Mouse (Mus musculus) adrenal gland (tissue): ENCODE data around the gene Obp2b.

Experiments
- intact Hi-C: fragments of 180-260 bp; cut with DNase I; formaldehyde crosslinking; loops from one replicate; pipeline ENCODE4 v1.15.1; 2025

Gene Obp2b

DNA sequence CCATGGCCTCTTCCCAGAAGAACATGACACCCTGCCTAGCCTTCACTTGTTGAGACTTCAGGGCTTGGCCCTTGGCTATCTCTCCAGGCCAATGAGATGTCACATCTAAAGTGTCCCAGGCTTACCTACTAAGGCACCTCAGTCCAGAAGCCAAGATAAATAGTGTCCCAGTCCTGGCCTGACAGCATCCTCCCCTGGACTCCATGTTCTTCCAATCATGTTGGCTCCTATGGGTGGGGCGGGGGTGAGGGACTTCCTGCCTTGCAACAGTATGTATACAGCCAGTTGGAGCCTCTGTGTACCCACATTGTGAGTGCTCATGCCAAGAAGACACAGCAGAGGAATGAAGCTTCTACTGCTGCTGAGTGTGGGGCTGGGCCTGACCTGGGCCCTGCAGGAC, 39.9 kb downstream of the Obp2b start, which contains the start of gene Lcn11:
Gene Lcn11, plus strand, starts transcription at position 301 of the 400 bp plus-strand sequence.
- intact Hi-C loops = no loop called here

DNA sequence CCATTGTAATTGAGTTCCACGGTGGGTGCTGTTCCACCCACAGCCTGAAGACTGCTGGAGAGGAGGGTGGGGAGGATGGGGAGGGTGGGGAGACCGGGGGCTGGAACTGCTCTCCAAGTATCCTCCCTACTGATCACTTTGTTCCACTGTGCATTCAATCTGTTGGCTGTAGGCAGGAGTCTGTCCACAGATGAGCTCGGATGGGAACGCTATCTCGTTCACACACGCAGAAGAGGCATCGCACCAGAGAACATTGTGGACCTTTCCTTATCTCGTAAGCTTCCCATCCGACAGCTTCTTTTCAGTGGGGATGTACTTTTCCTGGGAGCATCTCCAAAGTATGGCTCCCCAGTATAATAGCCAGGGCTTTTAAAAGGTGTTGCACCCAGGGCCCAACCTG, 42.3 kb downstream of the Obp2b start:
- intact Hi-C loops = no loop called here

DNA sequence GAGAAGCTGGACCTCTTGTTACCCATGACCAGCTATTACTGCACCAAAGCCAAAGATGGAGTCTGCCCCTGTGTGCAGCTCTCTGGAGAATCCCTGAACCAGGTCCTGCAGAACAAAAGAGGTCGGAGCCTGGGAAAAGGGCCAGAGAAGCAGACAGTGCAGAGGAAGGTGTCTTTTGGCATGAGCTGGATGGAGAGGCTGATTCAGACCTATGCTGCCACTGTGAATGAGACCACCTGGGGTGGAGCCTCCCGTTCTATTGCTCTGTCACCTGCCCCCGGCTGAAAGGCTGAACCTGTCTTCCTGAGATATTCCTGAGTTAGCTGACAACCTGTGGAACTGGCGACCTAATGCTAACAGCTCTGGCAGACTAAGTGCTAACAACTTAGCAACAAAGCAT, 44.1 kb downstream of the Obp2b start:
- intact Hi-C loops = no loop called here

GRCm38 (mm10) chr2:25781957-25782356, 45.1 kb downstream of the Obp2b start, which contains the start of gene Gm13539:
Gene Gm13539, plus strand, starts transcription at chr2:25782257.
- intact Hi-C loops = no loop called here

DNA sequence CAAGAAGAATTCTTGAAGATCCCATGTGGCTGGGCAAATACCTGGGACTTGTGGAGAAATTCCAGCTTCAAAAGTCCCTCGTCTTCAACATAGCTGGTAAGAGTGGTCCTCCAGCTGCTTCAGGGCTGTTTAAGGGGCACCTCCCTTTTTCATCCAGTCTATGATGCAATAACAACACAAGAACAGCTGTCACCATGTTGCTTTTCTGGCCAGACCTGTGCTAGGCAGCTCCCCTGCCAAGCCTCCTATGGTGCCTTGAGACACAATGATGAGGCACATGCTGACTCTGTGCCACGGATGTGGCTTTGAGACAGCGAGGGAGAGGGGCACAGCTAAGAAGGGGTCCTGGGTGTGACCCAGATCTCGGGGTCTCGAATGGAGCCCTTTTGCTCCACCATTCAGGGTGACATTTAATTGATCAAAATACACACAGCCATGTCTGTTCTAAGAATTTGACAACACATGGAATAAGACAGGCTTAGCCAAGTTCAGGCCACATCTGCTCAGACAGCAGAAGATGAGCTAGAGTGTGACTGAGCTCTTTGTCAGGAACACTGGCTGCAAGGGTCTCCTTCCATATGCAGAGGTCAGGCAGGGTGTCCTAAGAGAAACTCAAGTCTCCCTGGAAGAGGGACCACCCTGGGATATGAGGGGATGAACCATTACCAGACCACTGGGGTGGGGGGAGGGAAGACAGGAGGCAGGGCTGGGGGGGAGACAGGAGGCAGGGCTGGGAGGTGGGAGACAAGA, 48.9 kb downstream of the Obp2b start:
- intact Hi-C loops = no loop called here

DNA sequence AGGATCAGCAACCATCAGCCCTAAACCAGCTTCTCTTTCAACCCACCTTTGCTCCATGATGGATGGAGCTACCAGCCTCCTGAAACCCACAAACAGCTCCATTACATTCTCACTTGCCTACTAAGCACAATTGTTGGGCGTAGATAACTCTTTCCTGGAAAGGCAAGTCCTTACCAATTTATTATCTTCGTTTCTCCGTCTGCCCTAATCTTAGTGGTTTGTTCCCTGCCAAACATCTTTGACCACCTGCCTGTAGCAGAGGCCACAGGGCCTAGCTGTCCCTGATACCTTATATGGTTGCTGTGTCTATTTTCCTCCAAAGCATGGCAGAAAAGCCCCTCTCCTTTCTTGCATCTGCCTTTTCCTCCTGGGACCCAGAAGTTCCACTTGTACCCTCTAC, 52.3 kb downstream of the Obp2b start:
- intact Hi-C loops = no loop called here
